Mouse (Mus musculus) megakaryocyte, embryonic 14.5 days (primary cell): ENCODE data around the gene Galnt2.

Source experiments
- FLI1 ChIP-seq: IDR thresholded peaks from 2 replicates; pipeline ENCODE4 v1.6.1; 2012; ENCODE audit warnings: low read length, inconsistent platforms, mixed read lengths
- GATA1 ChIP-seq: IDR thresholded peaks from 3 replicates; pipeline ENCODE4 v1.6.1; 2012; ENCODE audit warnings: mixed read lengths, low read length, inconsistent platforms, borderline replicate concordance

GRCm38 (mm10) chr8:124201706-124202105 is 29.5 kb upstream of the Galnt2 start:
- TF ChIP-seq GATA1 (no peak), FLI1 (no peak)
